Mouse (Mus musculus) right cerebral cortex, adult 2 months (tissue): Measurements from ENCODE around the gene Atp1a2.
A peak's percentile ranks its signal among the peaks of the same experiment; 100 is the strongest.

ENCODE experiments used
- DNase-seq, 2 experiments: peaks; one replicate each; pipeline ENCODE4 v3.0.0; 2021 to 2022; ENCODE audit warnings: low spot score in 2 of 2

Atp1a2 gene

DNA sequence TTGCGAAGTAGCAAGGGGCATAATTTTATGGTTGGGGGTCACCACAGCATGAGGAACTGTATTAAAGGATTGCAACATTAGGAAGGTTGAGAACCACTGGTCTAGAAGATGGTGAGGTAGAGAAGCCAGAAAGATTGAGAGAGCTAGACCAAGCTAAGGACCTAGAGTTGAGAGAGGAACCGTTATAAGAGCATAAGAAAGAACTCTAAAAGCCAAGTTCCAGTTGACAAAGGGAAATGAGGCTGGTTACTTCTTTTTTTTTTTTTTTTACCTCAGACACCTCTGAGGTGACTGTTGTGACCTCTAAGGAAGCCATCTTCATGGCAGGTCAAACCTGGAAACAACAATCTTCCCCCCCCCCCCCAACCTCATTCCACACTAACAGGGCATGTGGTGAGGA is 7.3 kb upstream of the Atp1a2 start:
- no peak for DNase-seq

DNA sequence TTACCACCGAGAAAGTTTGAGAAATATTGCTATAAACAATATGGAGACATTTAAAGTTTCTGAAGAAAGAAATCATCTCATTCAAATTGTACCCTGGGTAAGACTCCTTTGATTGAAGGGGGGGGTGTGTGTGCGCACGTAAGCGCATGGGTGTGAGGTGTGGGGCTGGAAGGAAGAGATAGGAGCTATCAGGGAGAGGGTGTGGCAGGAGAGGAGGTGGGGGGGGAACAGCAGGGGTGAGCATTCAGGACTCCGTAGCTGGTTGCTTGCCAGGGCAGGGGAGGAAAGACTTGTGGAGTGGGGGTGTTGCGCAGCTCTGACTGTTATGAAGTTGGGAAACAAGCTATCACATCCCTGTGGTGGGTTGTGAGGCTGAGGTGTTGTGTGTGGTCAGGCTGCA is 6.6 kb upstream of the Atp1a2 start:
- peak in 1 of 2 experiments; percentile 46 for DNase-seq

DNA sequence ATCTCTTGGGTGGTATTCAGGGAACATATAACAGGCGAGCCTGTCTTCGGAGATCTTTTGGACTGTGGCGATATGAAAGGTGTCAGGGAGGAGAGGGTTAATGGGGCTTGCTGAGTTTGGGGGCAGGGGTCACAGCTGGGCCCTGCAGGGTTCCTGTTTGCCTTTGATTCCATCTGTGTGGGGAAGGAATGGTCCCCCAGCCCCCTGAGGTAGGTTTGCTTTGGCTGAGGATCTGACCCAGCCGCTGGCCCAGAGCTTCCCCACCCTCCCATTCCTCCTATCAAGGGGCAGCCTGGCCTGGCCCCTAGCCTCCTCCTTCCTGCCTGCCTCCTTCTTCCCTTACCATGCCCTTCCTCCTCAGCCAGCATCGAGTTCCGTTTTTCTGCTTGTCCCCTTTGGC is 5.0 kb upstream of the Atp1a2 start:
- no peak for DNase-seq

DNA sequence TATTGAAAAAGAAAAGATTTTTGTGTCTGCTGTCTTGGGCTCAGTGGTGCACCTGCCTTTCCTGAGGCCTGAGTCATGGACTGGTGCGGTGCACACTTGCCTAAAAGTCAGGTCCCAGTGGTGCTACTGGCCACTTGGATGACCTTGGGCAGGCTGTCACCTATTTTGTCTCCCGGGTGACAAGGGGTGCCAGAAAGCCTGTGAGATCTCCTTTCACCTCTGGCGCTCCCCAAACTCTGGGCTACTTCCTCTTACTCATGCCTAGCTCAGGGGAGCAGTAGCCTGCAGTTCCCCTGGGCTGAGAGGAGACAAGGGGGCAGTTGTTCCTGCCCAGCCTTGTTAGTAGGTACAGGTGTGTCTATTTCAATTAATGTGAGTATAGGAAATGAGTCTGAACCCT is 4.4 kb upstream of the Atp1a2 start:
- DNase-seq: no peak

DNA sequence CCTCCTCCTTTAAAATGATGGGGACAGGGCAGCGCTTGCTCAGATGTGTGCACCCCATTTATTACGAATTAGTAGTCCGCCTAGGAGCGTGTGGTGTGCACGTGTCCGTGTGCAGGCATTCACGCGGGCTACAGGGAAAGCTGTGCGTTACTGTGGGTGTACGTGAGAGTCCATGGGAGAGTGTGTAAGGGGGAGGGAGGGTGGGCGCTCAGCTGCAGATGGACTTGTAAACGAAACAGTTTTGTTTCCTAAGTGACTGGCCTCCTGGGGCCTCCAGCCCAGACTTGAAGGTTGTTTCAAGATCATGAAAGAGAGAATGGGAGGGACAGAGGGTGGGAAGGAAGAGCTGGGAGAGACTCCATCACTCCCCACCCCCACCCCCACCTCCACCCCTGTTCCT is 3.3 kb upstream of the Atp1a2 start:
- DNase-seq: no peak

DNA sequence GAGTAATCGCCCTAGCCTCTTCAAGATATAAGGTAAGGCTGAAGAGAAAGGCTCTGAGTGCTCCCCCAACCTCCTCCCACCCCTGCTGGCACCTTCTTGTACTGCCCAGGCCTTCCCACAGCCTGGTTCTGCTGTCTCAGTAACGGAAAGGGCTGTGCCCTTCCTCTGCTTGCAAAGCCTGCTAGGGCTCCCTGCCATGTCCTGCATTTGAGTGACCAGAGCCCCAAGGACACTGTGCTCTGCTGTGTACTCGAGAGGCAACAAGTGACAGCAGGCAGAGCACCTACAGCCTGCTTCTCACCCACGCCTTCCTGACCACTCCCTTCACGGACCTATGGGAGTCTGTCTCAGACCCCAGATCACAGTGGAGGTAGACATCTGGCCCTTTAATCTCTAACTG is 2.4 kb upstream of the Atp1a2 start:
- DNase-seq: no peak

DNA sequence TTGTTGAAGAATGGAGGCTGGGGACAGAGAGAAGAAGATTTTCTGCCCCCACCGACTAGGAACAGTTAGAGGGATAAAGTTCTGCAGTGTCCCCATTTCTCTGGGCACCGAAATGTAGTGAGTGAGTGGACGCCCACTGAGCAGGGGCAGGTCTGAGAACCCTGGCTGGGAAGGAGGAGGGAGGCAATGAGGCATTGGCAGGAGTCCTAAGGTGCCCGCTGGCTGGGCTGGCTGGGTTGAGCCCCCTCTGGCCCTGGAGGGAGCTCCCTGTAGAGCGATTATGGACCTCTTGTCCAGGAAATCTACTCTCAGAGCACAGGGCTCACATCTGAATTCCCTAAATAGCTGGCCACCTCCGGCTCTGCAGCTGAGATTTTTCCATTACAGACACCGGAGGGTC is 1.7 kb upstream of the Atp1a2 start:
- no peak for DNase-seq

DNA sequence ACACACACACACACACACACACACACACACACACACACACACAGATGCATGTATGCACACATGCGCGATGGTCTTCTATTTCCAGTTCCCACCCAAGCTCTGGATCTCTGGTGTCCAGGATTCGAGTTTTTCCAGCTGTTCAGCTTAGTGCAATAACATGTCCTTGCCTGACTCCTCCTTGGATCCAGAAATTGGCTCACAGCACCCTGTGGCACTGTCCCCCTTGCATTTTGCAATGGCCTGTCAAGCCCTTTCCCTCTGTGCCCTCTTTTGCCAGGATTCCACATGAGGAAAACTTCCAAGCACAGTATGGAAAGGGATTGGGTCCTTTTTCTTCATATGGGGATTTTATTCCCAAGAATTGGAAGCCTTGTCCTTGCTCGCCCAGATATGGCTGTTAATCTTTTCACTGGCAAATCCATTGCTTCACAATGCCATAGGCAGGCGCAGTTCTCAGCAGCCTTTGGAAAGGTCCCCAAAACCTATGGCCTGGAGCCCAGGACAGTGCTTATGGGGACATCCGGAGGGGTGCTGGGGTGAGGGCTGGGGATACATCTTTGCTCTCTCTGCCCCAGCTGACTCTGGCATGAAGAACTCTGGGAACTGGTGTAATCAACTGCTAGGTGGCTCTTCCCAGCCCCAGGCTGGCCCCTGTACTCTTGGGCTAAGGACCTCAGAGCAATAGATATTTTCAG is 901 bp downstream of the Atp1a2 start:
- no peak for DNase-seq

DNA sequence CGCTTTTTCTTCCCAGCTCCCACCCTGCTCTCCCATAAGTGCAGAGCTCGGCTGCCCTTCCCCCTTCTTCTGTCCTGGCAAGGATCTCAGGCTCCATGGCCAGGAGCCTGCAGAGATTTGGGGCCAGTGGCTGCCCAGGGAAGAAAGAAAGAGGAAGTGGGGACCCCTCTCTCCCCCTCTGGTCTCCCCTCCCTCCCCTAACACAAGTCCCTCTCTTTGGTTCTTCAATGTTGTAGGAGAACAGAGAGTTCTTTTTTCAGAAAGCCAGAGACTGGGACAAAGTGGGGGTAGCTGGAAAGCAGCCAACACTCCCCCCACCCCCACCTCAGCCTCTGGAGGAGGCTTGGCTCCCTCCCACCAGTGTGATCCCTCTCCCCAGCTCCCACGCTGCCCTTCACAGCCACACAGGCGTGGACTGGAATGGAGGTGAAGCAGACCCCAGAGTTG is 2.1 kb downstream of the Atp1a2 start:
- no peak for DNase-seq

DNA sequence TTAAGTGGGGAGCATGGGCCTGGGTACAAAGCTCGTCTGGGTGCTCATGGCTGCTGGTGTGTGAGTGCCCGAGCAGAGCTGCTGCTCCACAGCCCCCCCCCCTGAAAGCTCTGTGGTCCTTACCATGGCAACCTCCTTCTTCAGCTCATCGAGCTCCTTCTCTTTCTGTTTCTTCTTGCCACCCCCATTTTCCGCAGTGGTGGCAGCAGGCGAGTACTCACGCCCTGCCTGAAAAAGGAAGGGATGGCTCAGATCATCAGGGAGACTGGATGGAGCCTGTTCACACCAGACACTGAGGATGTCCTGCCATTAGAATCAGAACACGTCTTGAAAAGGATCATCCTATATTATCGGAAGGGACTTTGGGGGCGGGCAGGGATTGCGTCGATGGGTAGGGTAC is 4.4 kb downstream of the Atp1a2 start:
- peak in 1 of 2 experiments; percentile 61 for DNase-seq

DNA sequence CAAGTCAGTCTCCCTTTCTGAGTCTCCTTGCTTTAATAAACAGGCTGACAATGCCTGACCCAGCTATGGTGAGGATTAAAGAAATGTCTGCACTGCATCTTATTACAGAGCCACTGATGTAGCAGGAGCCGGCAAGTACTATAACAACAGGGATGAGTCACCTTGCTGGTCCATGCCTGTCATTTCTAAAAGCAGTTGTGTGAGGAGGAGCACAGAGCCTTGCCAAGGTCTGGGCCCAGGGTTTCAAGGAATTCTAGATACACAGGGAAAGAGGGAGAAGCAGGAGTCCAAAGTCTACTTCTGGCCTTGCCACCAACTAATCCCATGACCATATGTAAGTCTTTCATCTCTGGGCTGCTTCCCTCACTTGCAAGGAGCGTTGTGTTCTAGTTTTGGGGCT is 5.0 kb downstream of the Atp1a2 start:
- peak in 1 of 2 experiments; percentile 67 for DNase-seq

DNA sequence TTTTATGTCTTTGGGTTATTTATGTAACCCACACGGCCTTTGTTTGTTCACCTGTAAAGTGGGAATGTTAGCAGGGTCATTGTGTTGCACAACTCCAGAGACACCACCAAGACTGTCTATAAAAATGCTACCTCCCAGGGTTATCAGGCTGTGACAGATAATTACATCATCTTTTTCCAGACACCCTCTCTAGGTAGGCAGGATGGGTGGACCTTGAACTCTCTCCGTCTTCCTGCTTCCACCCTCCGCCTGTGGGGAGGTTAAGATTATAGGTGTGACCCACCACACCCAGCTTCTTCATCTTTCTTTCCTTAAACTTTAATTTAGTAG is 8.3 kb downstream of the Atp1a2 start:
- no peak for DNase-seq

DNA sequence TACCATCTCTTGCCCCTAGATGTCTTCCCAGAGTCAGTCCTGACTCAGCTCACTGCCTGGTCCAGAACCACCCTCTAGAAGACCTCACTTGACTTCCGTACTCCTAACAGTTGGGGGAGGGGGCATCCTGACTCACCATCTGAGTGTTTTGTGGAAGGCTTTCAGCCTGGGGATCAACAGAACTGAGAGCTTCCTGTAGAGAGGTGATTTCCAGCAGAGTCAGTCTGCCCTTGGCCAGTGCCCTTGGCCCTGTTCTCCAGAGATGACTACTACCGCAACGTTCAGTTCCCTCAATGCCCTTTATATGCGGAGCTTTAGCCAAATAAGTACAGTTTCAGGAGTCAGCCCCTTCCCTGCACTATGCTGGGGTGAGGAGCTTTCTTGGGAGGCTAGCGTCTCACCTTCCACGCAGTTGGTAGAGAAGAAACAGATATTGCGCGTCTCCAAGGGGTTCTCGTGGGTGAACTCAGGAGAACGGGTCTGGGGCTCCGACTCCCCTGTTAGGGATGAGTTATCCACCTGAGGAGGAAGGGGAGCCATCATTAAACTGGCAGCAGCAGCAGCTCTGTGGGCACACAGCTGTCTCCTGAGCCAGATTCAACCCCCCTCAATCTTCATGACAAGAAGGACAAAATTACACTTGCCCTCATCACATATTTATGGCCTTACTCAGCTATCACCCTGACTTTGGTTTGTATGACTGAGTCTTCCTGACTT is 8.8 kb downstream of the Atp1a2 start:
- DNase-seq: no peak

DNA sequence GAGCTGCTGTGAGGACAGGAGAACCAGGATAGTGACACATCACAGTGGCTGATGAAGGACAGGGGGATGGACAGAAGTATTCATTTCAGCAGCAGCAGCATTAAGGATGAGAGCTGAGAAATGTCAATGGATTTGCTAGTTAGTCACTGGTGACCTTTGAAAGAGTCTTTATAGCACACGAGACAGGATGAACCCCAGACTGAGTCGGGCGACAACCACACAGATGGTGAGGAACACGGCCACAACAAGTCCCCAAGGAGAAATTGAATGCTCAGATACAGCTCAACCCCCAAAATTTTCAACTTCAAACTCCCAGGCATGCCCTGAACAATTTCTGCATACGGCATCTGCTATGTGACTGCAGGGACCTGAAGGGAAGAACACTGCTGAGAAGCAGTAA is 11.1 kb downstream of the Atp1a2 start:
- no peak for DNase-seq

DNA sequence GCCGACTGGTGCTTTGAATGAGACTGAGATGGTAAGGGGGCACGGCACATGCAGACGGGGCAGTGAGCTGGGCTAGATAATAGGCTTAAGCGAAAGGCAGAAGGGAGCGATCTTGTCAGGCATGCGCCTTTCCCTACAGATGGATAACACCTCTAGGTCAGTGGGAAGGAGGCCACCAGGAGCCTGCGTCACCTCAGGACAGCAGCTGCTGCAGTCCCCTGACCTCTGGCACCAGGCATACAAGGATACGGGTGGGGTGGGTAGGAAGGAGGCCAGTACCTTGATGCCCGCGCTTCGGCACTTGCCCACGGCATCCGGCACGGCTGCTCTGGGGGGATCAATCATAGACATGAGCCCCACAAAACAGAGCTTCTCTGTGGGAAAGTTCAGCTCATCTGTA is 13.6 kb downstream of the Atp1a2 start:
- DNase-seq: no peak

DNA sequence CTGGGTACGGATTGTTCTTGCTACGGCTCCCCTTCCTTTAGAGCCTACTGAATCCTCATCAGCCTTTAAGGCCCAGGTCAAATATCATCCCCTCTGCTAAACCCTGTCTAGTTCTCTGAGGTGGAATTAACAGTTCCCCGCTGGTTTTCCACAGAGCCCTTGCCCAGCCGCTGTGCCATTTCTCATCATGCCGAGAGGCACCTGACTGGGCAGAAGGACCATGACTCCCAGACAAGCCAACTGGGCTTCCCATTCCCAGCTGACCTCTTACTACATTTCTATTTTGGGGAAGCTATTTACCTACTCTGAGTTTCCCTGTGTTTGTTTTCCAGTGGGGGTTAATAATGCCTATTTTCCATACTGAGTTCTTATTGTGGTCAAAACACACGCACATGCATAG is 14.8 kb downstream of the Atp1a2 start:
- no peak for DNase-seq

DNA sequence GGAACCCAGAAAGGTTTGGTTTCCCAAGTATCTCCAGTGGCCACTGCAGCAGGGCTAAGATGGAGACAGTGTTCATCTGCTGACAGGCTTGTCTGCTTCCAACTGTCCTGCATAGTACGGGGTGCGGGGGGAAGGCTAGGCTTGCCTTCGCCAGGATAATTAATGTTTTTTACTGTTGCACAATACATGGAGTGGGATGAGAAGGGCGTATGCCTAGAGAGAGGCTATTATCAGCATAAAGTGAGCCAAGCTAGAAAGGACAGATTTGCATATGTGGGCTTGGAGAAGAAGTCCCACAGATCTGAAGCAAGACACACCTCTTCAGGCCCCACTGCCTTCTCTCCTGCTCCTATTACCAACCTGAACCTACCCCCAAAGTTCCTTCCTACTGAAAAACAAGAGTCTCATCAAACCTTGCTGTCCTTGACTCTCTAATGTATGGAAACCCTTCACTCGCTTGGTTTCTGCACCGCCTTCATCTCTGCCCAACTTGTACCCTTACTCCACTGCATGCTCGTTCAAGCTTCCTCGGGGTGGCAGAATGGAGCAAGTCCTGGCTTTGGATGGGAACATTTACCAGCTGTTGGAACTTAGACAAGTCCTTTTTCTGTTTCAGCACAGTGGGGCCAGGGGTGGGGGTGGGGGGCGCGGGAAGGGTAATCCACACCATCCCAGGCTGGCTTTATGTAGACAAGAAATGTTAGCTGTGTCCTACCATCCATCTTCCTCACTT is 16.2 kb downstream of the Atp1a2 start:
- DNase-seq: no peak

DNA sequence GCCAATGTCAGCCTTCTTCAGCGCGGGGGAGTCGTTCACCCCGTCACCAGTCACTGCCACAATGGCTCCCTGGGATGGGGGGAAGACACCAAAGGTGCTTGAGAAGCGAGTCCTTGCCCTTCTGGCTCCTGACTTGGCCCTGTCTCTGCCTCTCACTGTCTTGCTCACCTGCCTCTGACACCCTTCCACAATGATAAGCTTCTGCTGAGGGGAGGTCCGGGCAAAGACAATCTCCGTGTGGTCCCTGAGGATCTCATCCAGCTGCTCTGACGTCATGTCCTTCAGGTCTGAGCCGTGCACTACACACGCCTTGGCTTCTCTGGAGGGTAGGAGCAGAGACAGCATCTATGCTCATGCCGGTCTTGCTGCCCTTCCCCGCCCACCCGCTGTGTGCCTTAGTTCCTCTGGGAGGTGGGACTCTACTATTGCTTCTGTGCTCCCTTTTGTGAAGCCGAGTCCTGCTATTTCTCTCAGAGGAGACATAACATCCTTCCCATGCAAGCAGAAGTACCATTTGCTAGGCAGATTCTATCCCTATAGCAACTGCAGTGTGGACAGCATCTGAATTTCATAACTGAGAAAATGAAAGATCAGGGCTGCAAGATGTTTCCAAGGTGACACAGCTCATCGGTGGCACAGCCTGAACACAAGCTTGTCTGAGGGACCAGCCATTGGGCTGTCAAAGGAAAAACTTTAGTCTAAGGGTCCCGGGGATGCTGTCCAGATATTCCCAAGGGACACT is 17.9 kb downstream of the Atp1a2 start:
- DNase-seq: no peak

DNA sequence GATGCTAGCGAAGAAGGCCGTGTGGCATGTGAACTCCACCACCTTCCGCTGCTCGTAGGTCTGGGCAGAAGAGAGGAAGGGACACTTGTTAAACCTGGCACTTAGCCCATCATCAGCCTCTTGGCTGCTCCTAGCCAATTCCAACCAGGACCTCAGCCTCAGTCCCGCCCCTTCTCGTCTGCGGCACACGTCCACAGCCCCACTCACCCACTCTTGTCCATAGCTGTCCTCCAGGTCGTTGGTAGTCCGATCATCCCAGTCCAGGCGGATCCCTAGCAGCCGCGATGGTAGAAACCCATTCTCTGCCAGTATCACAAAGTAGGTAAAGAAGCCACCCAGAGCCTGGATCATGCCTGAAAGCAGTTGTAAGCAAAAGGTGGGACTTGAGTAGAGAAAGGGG is 19.5 kb downstream of the Atp1a2 start:
- DNase-seq: no peak

DNA sequence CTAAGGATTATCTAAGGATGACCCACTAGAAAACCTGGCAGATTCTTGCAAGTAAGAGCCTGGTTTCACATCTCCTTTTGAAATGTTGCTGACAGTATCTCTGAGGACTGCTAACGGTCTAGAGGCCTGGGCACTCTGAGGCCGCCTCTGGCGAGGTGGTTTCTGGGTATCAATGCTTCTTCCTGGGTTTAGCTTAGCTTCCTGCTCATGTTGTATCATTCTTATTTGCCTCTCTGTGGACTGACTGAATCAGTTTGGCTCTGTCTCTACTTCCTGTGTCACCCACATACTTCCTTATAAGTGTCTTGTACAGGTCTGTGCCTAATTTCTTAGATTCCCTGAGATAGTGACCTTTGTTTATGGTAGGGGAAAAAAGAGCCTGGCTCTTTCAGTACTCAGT is 20.7 kb downstream of the Atp1a2 start:
- no peak for DNase-seq

DNA sequence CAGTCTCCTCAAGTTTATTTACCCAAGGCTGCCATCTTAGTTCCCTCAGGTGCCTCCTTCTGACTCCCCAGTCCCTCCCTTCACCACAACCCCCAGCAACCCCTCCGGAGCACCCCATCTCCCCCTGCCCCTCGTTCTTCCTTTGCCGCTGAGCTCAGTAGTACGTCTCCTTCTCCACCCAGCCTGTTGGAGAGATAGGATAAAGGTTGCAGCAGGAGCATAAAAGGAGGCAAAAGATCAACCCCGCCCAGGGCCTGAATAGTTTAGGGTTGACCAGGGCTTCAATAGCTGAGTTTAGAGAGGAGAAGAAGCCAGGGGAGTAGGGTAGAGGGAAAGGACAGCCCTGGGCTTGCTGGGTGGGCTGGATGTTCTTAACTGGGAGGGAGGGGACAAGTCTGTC is 23.3 kb downstream of the Atp1a2 start:
- DNase-seq: no peak

DNA sequence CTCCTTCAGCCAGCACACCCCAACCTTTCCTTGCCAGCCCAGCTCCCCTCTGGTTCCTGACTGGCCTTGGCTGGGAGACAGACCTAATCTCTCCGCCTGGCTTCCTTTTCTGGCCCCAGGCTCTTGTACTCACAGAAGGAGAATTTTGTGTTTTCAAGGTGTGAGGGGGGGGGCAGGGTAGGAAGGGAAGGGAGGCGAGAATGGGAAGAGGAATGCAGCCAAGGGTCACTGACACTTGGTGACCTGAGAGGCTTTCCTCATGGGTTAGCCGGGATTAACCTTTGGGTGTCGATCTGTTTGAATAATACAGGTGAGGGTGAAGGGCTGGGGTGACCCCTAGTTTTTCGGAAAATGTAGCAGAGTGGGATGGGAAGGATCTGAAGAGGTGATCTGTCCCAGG is 23.7 kb downstream of the Atp1a2 start:
- no peak for DNase-seq
